Mouse (Mus musculus) activated CD4-positive, CD25-positive, alpha-beta regulatory T cell (primary cell): ENCODE data around the gene Tmem236. TPM values are rescaled to one million over a fixed set of nuclear protein-coding genes. Genes with fewer than 3 reads are reported as not detected.

Experiments used
- polyA plus RNA-seq, 2 experiments: library from polyadenylated mRNA; unstranded; fragments of 100-300 nt; shearing (Covaris generic); gene quantifications; one replicate each; pipeline ENCODE4 v1.2.1; 2017

Tmem236 gene
- not detected for polyA plus RNA-seq

DNA sequence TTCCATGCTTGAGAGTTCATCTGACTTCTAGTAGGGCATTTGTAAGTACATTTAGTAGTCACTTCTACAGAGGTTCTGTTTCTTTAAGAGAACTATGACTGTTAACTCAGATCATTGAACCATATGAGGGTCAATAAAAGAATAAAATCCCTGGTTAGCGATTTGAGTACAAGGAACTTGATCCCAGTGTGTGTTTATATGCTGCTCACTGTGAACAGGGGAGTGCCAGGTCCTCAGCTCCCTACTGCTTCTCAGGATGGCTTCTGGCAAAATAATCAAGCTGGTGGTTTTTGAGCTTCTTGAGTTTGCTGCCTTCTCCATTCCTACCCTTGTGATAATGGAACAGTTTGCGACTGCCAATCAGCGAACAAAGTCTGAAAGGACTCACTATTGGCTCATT lies at the start of gene Tmem236:
Gene Tmem236, plus strand, starts transcription at position 190 of the 400 bp plus-strand sequence.

DNA sequence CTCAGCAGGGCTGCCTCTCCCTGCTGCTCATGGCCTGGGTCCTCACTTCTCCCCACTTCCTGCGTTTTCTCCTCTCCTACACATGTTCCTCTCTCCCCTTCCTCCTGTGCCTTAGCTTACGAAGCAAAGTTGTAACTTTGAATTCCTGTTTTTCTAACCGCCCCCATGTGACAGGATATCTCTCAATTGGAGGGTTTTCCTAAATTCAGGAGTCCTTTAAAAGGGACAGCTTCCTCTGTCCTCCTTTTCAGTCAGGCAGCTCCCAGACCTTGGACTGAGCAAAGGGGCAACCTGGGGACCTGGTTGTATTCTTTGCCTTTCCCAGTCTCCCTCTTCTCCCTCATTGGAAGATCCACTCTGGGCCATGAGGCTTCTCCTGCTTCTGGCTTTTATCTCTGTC lies 54.8 kb downstream of the Tmem236 start, which contains the start of gene Mrc1:
Gene Mrc1, plus strand, starts transcription at position 244 of the 400 bp plus-strand sequence.

Other genes with a start within 250 kb of the Tmem236 start
- under 1 TPM in 1 of 2 experiments, not detected in 1; 0.68 TPM for gene Hacd1, start 118.4 kb upstream of the Tmem236 start, polyA plus RNA-seq
- 10 to 100 TPM; 32.6 to 35.1 TPM for gene Stam, start 100.4 kb upstream of the Tmem236 start, polyA plus RNA-seq
- gene Mrc1, start 54.9 kb downstream of the Tmem236 start, polyA plus RNA-seq, result 1 to 10 TPM; 1.4 to 5.0 TPM
- gene Slc39a12, start 213.8 kb downstream of the Tmem236 start, polyA plus RNA-seq, result under 1 TPM in 1 of 2 experiments, not detected in 1; 0.09 TPM